Mouse (Mus musculus): ENCODE data around the gene Cyth2.

- TF ChIP-seq CTCF (IDR thresholded peaks at IDR 0.05; ENCODE audit: low read depth, low read length) (no peak), POLR2A (IDR thresholded peaks at IDR 0.05; ENCODE audit: borderline replicate concordance, low read depth, low read length) (no peak)
Observed at GRCm38 (mm10) chr7:45850661-45851060, 36.3 kb upstream of the Cyth2 start.
